Comparison of ENCODE assay signal across 8 mouse cellular contexts in genomic region chr4:126131290-126132121, GRCm38 (mm10). TPM values are rescaled to one million over a fixed set of nuclear protein-coding genes. Genes with fewer than 3 reads are reported as not detected.
DNase-seq lines count a peak whose midpoint lies in the region; ATAC-seq lines count a peak whose summit lies in the region.

No protein-coding gene starts in this region.

- no peak overlapping the region for H3K4me2 ChIP-seq in liver, embryonic 13.5 days

- no peaks in the 10 kb centered on the region for H3K27me3 ChIP-seq in liver, embryonic 13.5 days

- WGBS in liver, embryonic 13.5 days (ENCODE audit: insufficient replicate concordance), result 56% methylated on average over 10 of the region's 10 CpGs

- peak overlapping the region; percentile 50 for H3K27ac ChIP-seq in liver, embryonic 13.5 days

- H3K36me3 ChIP-seq in liver, embryonic 13.5 days, result peaks cover 52% of the 10 kb centered on the region

- no peak overlapping the region for H3K9ac ChIP-seq in liver, embryonic 13.5 days

- H3K9me3 ChIP-seq in liver, embryonic 13.5 days (replicated peaks), result no peaks in the 10 kb centered on the region

- DNase-seq in embryo, embryonic 10 days (ENCODE audit: low spot score), result peak; percentile 66
- no peak for DNase-seq in embryo, embryonic 9.5 days (ENCODE audit: extremely low spot score)
- DNase-seq in adrenal gland, postnatal 14 days, result peak; percentile 62
- peak; percentile 54 to 68 for DNase-seq in frontal cortex, postnatal 10 days (ENCODE audit: low spot score in 2 of 2)
- peak; percentile 55 for DNase-seq in kidney, adult 18-20 months
- DNase-seq in liver, embryonic 13.5 days, result no peak
- peak; percentile 41 for DNase-seq in neural tube, embryonic 10.5 days (ENCODE audit: extremely low spot score, low spot score)
- no peak for DNase-seq in urinary bladder, adult 18-20 months (ENCODE audit: low spot score in 2 of 2)

- ATAC-seq in liver, embryonic 13.5 days (ENCODE audit: low read depth), result peak; percentile 11; the same call in 1 of the 2 replicates

- peaks cover 16% of the 10 kb centered on the region for H3K4me1 ChIP-seq in liver, embryonic 13.5 days (replicated peaks)

- no peak overlapping the region for H3K4me3 ChIP-seq in liver, embryonic 13.5 days (replicated peaks)

RNA-seq across cellular contexts. Expression of gene Eva1b, which starts 16.0 kb away (rescaled TPM):
- total RNA-seq in adrenal gland, postnatal 14 days (2021), result 27.6 and 32.3 TPM in 2 replicates
- 11.8 and 13.3 TPM in 2 replicates for polyA plus RNA-seq in liver, embryonic 13.5 days (2015; fragmentation: Nextera tagmentation; extraction: Ambion mirVana)

RNA-seq across cellular contexts. Expression of gene Stk40, which starts 27.7 kb away (rescaled TPM):
- 39.2 and 48.2 TPM in 2 replicates for total RNA-seq in adrenal gland, postnatal 14 days (2021)
- 13.9 and 15.9 TPM in 2 replicates for polyA plus RNA-seq in liver, embryonic 13.5 days (2015; fragmentation: Nextera tagmentation; extraction: Ambion mirVana)

RNA-seq across cellular contexts. Expression of gene Sh3d21, which starts 31.8 kb away (rescaled TPM):
- 3.7 and 4.8 TPM in 2 replicates for total RNA-seq in adrenal gland, postnatal 14 days (2021)
- 0.82 and 1.3 TPM in 2 replicates for polyA plus RNA-seq in liver, embryonic 13.5 days (2015; fragmentation: Nextera tagmentation; extraction: Ambion mirVana)

RNA-seq across cellular contexts. Expression of gene Lsm10, which starts 35.1 kb away (rescaled TPM):
- total RNA-seq in adrenal gland, postnatal 14 days (2021), result 17.9 and 20.6 TPM in 2 replicates
- 31.1 and 31.3 TPM in 2 replicates for polyA plus RNA-seq in liver, embryonic 13.5 days (2015; fragmentation: Nextera tagmentation; extraction: Ambion mirVana)

Comparison
In these comparisons a context has a peak if more than half of its experiments do, and no peak if none do; other contexts are left out.
1. DNase-seq: peak in embryo, embryonic 10 days (single experiment), adrenal gland, postnatal 14 days (single experiment), frontal cortex, postnatal 10 days (2 of 2), kidney, adult 18-20 months (single experiment) and neural tube, embryonic 10.5 days (single experiment); none in embryo, embryonic 9.5 days (single experiment), liver, embryonic 13.5 days (single experiment) and urinary bladder, adult 18-20 months (0 of 2).